Mouse (Mus musculus) lung, embryonic 15.5 days (tissue): ENCODE results near the gene Ccdc184. TPM values are rescaled to one million over a fixed set of nuclear protein-coding genes. Genes with fewer than 3 reads are reported as not detected.

Source experiments
- ATAC-seq: fragments of 200-750 bp; cut with Nextera tagmentation; 2 replicates; pipeline ENCODE4 v1.8.0; 2017; ENCODE audit warnings: moderate number of reproducible peaks, borderline replicate concordance; ENCODE audit not compliant: low FRiP score, low TSS enrichment; ENCODE audit errors: extremely low read depth
- H3K27ac ChIP-seq: fragments of 300-500 bp; sonication (generic); 2 replicates; pipeline ENCODE4 v1.5.1; 2015; ENCODE audit warnings: moderate library complexity, mild to moderate bottlenecking, inconsistent platforms
- H3K27me3 ChIP-seq: fragments of 300-500 bp; sonication (generic); 2 replicates; pipeline ENCODE4 v1.6.1; 2015; ENCODE audit warnings: inconsistent platforms
- H3K36me3 ChIP-seq: fragments of 300-500 bp; sonication (generic); 2 replicates; pipeline ENCODE4 v1.6.1; 2015; ENCODE audit warnings: inconsistent platforms
- H3K4me1 ChIP-seq: fragments of 300-500 bp; sonication (generic); 2 replicates; pipeline ENCODE4 v1.6.1; 2015; ENCODE audit warnings: inconsistent platforms
- H3K4me2 ChIP-seq: fragments of 300-500 bp; sonication (generic); 2 replicates; pipeline ENCODE4 v1.6.1; 2015; ENCODE audit warnings: inconsistent platforms, mild to moderate bottlenecking, moderate library complexity
- H3K4me3 ChIP-seq: fragments of 300-500 bp; sonication (generic); 2 replicates; pipeline ENCODE4 v1.5.1; 2015; ENCODE audit warnings: mild to moderate bottlenecking, inconsistent platforms
- H3K9ac ChIP-seq: fragments of 300-500 bp; sonication (generic); 2 replicates; pipeline ENCODE4 v1.6.1; 2015; ENCODE audit warnings: inconsistent platforms
- H3K9me3 ChIP-seq: fragments of 300-500 bp; sonication (generic); 2 replicates; pipeline ENCODE4 v1.6.1; 2016; ENCODE audit warnings: inconsistent platforms
- WGBS: fragments of 180-500 bp; shearing (Covaris S2); methylation state at CpG from one replicate; pipeline ENCODE4 v1.1.7; 2015; 5-methylcytosine and 5-hydroxymethylcytosine counted together
- polyA plus RNA-seq: library from polyadenylated mRNA; unstranded; fragments of >200 nt; fragmentation: Nextera tagmentation; extraction: Ambion mirVana; gene quantifications from 2 replicates; pipeline ENCODE4 v1.2.1, GENCODE M21; 2015

Ccdc184 gene
- polyA plus RNA-seq, 1 experiment from 2014 or later = 0.07 TPM

- H3K4me3 ChIP-seq = no peak overlapping the region
- no peak overlapping the region for H3K4me2 ChIP-seq
- ATAC-seq = no peak
- H3K9me3 ChIP-seq = no peaks in the 10 kb centered on the region
- H3K27me3 ChIP-seq = no peaks in the 10 kb centered on the region
- no peaks in the 10 kb centered on the region for H3K4me1 ChIP-seq
- 39% methylated on average over 1 of the region's 1 CpGs for WGBS
- H3K36me3 ChIP-seq = no peaks in the 10 kb centered on the region
- no peak overlapping the region for H3K9ac ChIP-seq
- H3K27ac ChIP-seq = no peak overlapping the region
These were observed 9.7 kb upstream of the Ccdc184 start for GRCm38 (mm10) chr15:98157253-98157652.

- no peak for ATAC-seq
- H3K27me3 ChIP-seq = peaks cover 16% of the 10 kb centered on the region
- H3K4me1 ChIP-seq = no peaks in the 10 kb centered on the region
- no peaks in the 10 kb centered on the region for H3K9me3 ChIP-seq
- no peak overlapping the region for H3K4me2 ChIP-seq
- H3K9ac ChIP-seq = no peak overlapping the region
- no peak overlapping the region for H3K27ac ChIP-seq
- WGBS = 63% methylated on average over 19 of the region's 19 CpGs
- H3K4me3 ChIP-seq = no peak overlapping the region
- H3K36me3 ChIP-seq = no peaks in the 10 kb centered on the region
These were observed 5.7 kb upstream of the Ccdc184 start for GRCm38 (mm10) chr15:98161026-98161805.

GRCm38 (mm10) chr15:98162561-98162960 lies 4.4 kb upstream of the Ccdc184 start:
- no peak overlapping the region for H3K27ac ChIP-seq
- no peak for ATAC-seq
- no peak overlapping the region for H3K4me2 ChIP-seq
- H3K4me1 ChIP-seq = peaks cover 4% of the 10 kb centered on the region
- H3K9me3 ChIP-seq = no peaks in the 10 kb centered on the region
- H3K9ac ChIP-seq = no peak overlapping the region
- no peak overlapping the region for H3K4me3 ChIP-seq
- no peaks in the 10 kb centered on the region for H3K36me3 ChIP-seq
- peaks cover 29% of the 10 kb centered on the region for H3K27me3 ChIP-seq
- WGBS = 59% methylated on average over 4 of the region's 4 CpGs

- Histone ChIP-seq H3K4me2 (no peak within 1 kb of the TSS), H3K9ac (no peak within 1 kb of the TSS), H3K27ac (no peak within 1 kb of the TSS), H3K9me3 (no peaks in the 10 kb centered on the region), H3K4me1 (peaks cover 11% of the 10 kb centered on the region), H3K4me3 (no peak within 1 kb of the TSS), H3K27me3 (peaks cover 59% of the 10 kb centered on the region), H3K36me3 (no peaks in the 10 kb centered on the region)
- ATAC-seq = no peak
- WGBS = 69% methylated on average over 5 of the region's 5 CpGs
These were observed 1.4 kb upstream of the Ccdc184 start, which contains the start of gene Asb8 for GRCm38 (mm10) chr15:98165525-98165924. Gene Asb8, minus strand, starts transcription at chr15:98165625.

- 2% methylated on average over 69 of the region's 69 CpGs for WGBS
- H3K9ac ChIP-seq = no peak overlapping the region
- ATAC-seq = peak; percentile 83; the same call in 1 of the 2 replicates
- H3K27me3 ChIP-seq = peaks cover 80% of the 10 kb centered on the region
- no peaks in the 10 kb centered on the region for H3K36me3 ChIP-seq
- H3K4me1 ChIP-seq = peaks cover 11% of the 10 kb centered on the region
- H3K4me3 ChIP-seq = peak overlapping the region; percentile 32
- peak overlapping the region; percentile 58 for H3K4me2 ChIP-seq
- H3K27ac ChIP-seq = no peak overlapping the region
- no peaks in the 10 kb centered on the region for H3K9me3 ChIP-seq
These were observed 975 bp downstream of the Ccdc184 start for GRCm38 (mm10) chr15:98167645-98168621.

- ATAC-seq = no peak
- 5% methylated on average over 19 of the region's 19 CpGs for WGBS
- Histone ChIP-seq H3K27me3 (peaks cover 87% of the 10 kb centered on the region), H3K4me3 (no peak overlapping the region), H3K27ac (no peak overlapping the region), H3K4me1 (peaks cover 11% of the 10 kb centered on the region), H3K36me3 (no peaks in the 10 kb centered on the region), H3K9ac (no peak overlapping the region), H3K9me3 (no peaks in the 10 kb centered on the region), H3K4me2 (no peak overlapping the region)
These were observed 1.7 kb downstream of the Ccdc184 start for GRCm38 (mm10) chr15:98168622-98169004.

GRCm38 (mm10) chr15:98170365-98170764 lies 3.4 kb downstream of the Ccdc184 start:
- Histone ChIP-seq H3K4me3 (no peak overlapping the region), H3K4me1 (peaks cover 11% of the 10 kb centered on the region), H3K27ac (no peak overlapping the region), H3K27me3 (peaks cover 89% of the 10 kb centered on the region), H3K9ac (no peak overlapping the region), H3K4me2 (no peak overlapping the region), H3K9me3 (no peaks in the 10 kb centered on the region), H3K36me3 (no peaks in the 10 kb centered on the region)
- ATAC-seq = no peak
- WGBS = 32% methylated on average over 7 of the region's 7 CpGs

GRCm38 (mm10) chr15:98170917-98171316 lies 4.0 kb downstream of the Ccdc184 start:
- no peak overlapping the region for H3K4me3 ChIP-seq
- 60% methylated on average over 9 of the region's 9 CpGs for WGBS
- H3K4me2 ChIP-seq = no peak overlapping the region
- H3K9ac ChIP-seq = no peak overlapping the region
- H3K36me3 ChIP-seq = no peaks in the 10 kb centered on the region
- no peak overlapping the region for H3K27ac ChIP-seq
- peaks cover 88% of the 10 kb centered on the region for H3K27me3 ChIP-seq
- ATAC-seq = no peak
- H3K4me1 ChIP-seq = peaks cover 11% of the 10 kb centered on the region
- H3K9me3 ChIP-seq = no peaks in the 10 kb centered on the region

- Histone ChIP-seq H3K4me3 (no peak overlapping the region), H3K9ac (no peak overlapping the region), H3K4me1 (peaks cover 11% of the 10 kb centered on the region), H3K9me3 (no peaks in the 10 kb centered on the region), H3K27ac (no peak overlapping the region), H3K36me3 (no peaks in the 10 kb centered on the region), H3K27me3 (peaks cover 85% of the 10 kb centered on the region), H3K4me2 (no peak overlapping the region)
- 69% methylated on average over 5 of the region's 5 CpGs for WGBS
- no peak for ATAC-seq
These were observed 5.2 kb downstream of the Ccdc184 start for GRCm38 (mm10) chr15:98172113-98172512.

- Histone ChIP-seq H3K4me2 (no peak overlapping the region), H3K4me1 (no peaks in the 10 kb centered on the region), H3K27ac (no peak overlapping the region), H3K4me3 (no peak overlapping the region), H3K9me3 (no peaks in the 10 kb centered on the region), H3K36me3 (no peaks in the 10 kb centered on the region), H3K9ac (no peak overlapping the region), H3K27me3 (peaks cover 79% of the 10 kb centered on the region)
- no peak for ATAC-seq
- 36% methylated on average over 8 of the region's 8 CpGs for WGBS
These were observed 6.9 kb downstream of the Ccdc184 start for GRCm38 (mm10) chr15:98173821-98174220.

- H3K4me3 ChIP-seq = no peak overlapping the region
- WGBS = 53% methylated on average over 3 of the region's 3 CpGs
- ATAC-seq = no peak
These were observed 10.4 kb downstream of the Ccdc184 start for GRCm38 (mm10) chr15:98177320-98177719.

More at GRCm38 (mm10) chr15:98177320-98177719, 10.4 kb downstream of the Ccdc184 start:
- H3K4me2 ChIP-seq = no peak overlapping the region
- H3K27ac ChIP-seq = no peak overlapping the region
- no peaks in the 10 kb centered on the region for H3K9me3 ChIP-seq
- H3K4me1 ChIP-seq = peaks cover 12% of the 10 kb centered on the region
- peaks cover 53% of the 10 kb centered on the region; the same call in 1 of the 2 replicates for H3K27me3 ChIP-seq
- H3K9ac ChIP-seq = no peak overlapping the region
- H3K36me3 ChIP-seq = no peaks in the 10 kb centered on the region
